In the genomic region with DNA sequence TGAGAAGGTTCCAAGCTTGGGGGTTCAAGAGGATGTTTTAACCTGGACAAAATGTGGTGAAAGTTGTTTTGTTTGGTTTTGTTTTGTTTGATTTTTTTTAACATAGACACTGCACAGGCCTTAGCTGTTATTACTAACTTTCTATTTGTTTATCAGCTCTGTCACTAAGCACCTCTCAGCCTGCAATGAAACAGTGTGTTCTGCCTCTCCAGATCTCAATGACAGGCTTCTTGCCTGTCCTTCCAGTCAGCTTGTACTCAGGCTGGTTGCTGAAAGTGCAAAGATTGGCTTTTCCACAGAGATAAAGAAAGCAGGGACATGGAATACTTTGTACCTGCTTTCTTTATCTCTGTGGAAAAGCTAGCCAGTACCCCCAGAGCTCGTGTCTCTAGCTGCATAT, we compare ENCODE assay signal across 22 mouse cellular contexts.
DNase-seq lines count a peak whose midpoint lies in the region; ATAC-seq and TF ChIP-seq lines count a peak whose summit lies in the region.
"Had no signal": no experiment of that assay in that cellular context is flagged by ENCODE, and none has a peak within 500 bp of the region (broad histone marks: within the 10 kb centered on the region; RNA-seq: fewer than 3 reads in every experiment).

No protein-coding gene starts in this region.

- H3K4me3 ChIP-seq in heart, embryonic 15.5 days: no peak overlapping the region
- no peak overlapping the region for H3K4me3 ChIP-seq in heart, adult 2 months
- no peak overlapping the region for H3K4me3 ChIP-seq in intestine, embryonic 16.5 days (ENCODE audit: low read length)
- H3K4me3 ChIP-seq in liver, embryonic 12.5 days: no peak overlapping the region
- no peak overlapping the region for H3K4me3 ChIP-seq in liver, postnatal 0 days (ENCODE audit: low read depth, low read length)
- no peak overlapping the region for H3K4me3 ChIP-seq in kidney, embryonic 16.5 days (ENCODE audit: low read length)
- H3K4me3 ChIP-seq: erythroblast, embryonic 14.5 days; hindbrain, embryonic 13.5 days; limb, embryonic 10.5 days; limb, embryonic 15.5 days; lung, embryonic 15.5 days; stomach, embryonic 15.5 days had no signal

- no peak for TF ChIP-seq CTCF in heart, adult 2 months (IDR thresholded peaks at IDR 0.05)
- TF ChIP-seq CTCF in liver, postnatal 0 days (IDR thresholded peaks at IDR 0.05; ENCODE audit: low read depth): no peak

- H3K27ac ChIP-seq in heart, embryonic 15.5 days: no peak overlapping the region
- H3K27ac ChIP-seq in heart, adult 2 months: no peak overlapping the region
- 0 out of 2 replicates have a peak overlapping the region, but pooled peaks have one; percentile 4 for H3K27ac ChIP-seq in intestine, embryonic 16.5 days (ENCODE audit: low read length)
- H3K27ac ChIP-seq in liver, embryonic 12.5 days: 0 out of 2 replicates have a peak overlapping the region, but pooled peaks have one; percentile 30
- peak overlapping the region; percentile 44 for H3K27ac ChIP-seq in liver, postnatal 0 days (ENCODE audit: low read depth)
- no peak overlapping the region for H3K27ac ChIP-seq in kidney, embryonic 16.5 days (ENCODE audit: low read length)
- H3K27ac ChIP-seq: hindbrain, embryonic 13.5 days; kidney, postnatal 0 days; limb, embryonic 10.5 days; limb, embryonic 15.5 days; lung, embryonic 15.5 days; stomach, embryonic 15.5 days had no signal

- ATAC-seq in heart, embryonic 15.5 days (replicated peaks; ENCODE audit: insufficient number of reproducible peaks, insufficient read depth, low FRiP score, low read depth): peak; percentile 50; the same call in 1 of the 2 replicates
- ATAC-seq in intestine, embryonic 16.5 days: peak; percentile 83
- ATAC-seq in liver, embryonic 12.5 days: peak; percentile 51; the same call in 1 of the 2 replicates
- ATAC-seq in liver, postnatal 0 days: peak; percentile 68
- no peak for ATAC-seq in kidney, embryonic 16.5 days (ENCODE audit: low FRiP score, low TSS enrichment)
- ATAC-seq: forebrain, embryonic 16.5 days; midbrain, embryonic 16.5 days had no signal

- H3K36me3 ChIP-seq in heart, embryonic 15.5 days: no peaks in the 10 kb centered on the region
- H3K36me3 ChIP-seq in heart, adult 2 months (ENCODE audit: control insufficient read depth, insufficient read depth, low read length): no peaks in the 10 kb centered on the region
- no peaks in the 10 kb centered on the region for H3K36me3 ChIP-seq in intestine, embryonic 16.5 days (ENCODE audit: control insufficient read depth, insufficient read depth, low read length)
- no peaks in the 10 kb centered on the region for H3K36me3 ChIP-seq in liver, embryonic 12.5 days
- no peaks in the 10 kb centered on the region for H3K36me3 ChIP-seq in liver, postnatal 0 days (replicated peaks; ENCODE audit: insufficient read depth, low read length)
- H3K36me3 ChIP-seq in kidney, embryonic 16.5 days (ENCODE audit: insufficient read depth, low read length): no peaks in the 10 kb centered on the region
- H3K36me3 ChIP-seq: hindbrain, embryonic 13.5 days; limb, embryonic 10.5 days; limb, embryonic 15.5 days; lung, embryonic 15.5 days; stomach, embryonic 15.5 days had no signal

- 0 out of 2 replicates have a peak overlapping the region, but pooled peaks have one; percentile 15 for H3K4me2 ChIP-seq in heart, embryonic 15.5 days
- no peak overlapping the region for H3K4me2 ChIP-seq in intestine, embryonic 16.5 days (ENCODE audit: low read depth, low read length)
- H3K4me2 ChIP-seq in liver, embryonic 12.5 days: no peak overlapping the region
- no peak overlapping the region for H3K4me2 ChIP-seq in liver, postnatal 0 days (ENCODE audit: low read depth, low read length)
- H3K4me2 ChIP-seq in kidney, embryonic 16.5 days (replicated peaks; ENCODE audit: low read depth, low read length): no peak overlapping the region
- H3K4me2 ChIP-seq: hindbrain, embryonic 13.5 days; limb, embryonic 15.5 days; lung, embryonic 15.5 days; midbrain, embryonic 11.5 days; stomach, embryonic 15.5 days had no signal

- H3K79me2 ChIP-seq in heart, adult 2 months (replicated peaks; ENCODE audit: control insufficient read depth, insufficient read depth, low read length): no peaks in the 10 kb centered on the region

- WGBS in heart, embryonic 15.5 days: 26% methylated on average over 1 of the region's 1 CpGs
- WGBS in heart, adult 2 months: 11% methylated on average over 1 of the region's 1 CpGs
- 19% methylated on average over 1 of the region's 1 CpGs for WGBS in intestine, embryonic 16.5 days
- 19% methylated on average over 1 of the region's 1 CpGs for WGBS in liver, embryonic 12.5 days (ENCODE audit: insufficient replicate concordance)
- WGBS in liver, postnatal 0 days (ENCODE audit: insufficient replicate concordance): 14% methylated on average over 1 of the region's 1 CpGs
- WGBS in kidney, embryonic 16.5 days: 60% methylated on average over 1 of the region's 1 CpGs

- H3K27me3 ChIP-seq in heart, embryonic 15.5 days: no peaks in the 10 kb centered on the region
- H3K27me3 ChIP-seq in heart, adult 2 months (ENCODE audit: control insufficient read depth, insufficient read depth, low read length): no peaks in the 10 kb centered on the region
- no peaks in the 10 kb centered on the region for H3K27me3 ChIP-seq in intestine, embryonic 16.5 days (replicated peaks; ENCODE audit: control insufficient read depth, insufficient read depth, low read length)
- no peaks in the 10 kb centered on the region for H3K27me3 ChIP-seq in liver, embryonic 12.5 days (replicated peaks)
- H3K27me3 ChIP-seq in liver, postnatal 0 days (ENCODE audit: insufficient read depth, low read length): no peaks in the 10 kb centered on the region
- H3K27me3 ChIP-seq in kidney, embryonic 16.5 days (ENCODE audit: insufficient read depth, low read length): no peaks in the 10 kb centered on the region
- H3K27me3 ChIP-seq: hindbrain, embryonic 13.5 days; limb, embryonic 15.5 days; lung, embryonic 15.5 days; stomach, embryonic 15.5 days had no signal

- no peak overlapping the region for H3K9ac ChIP-seq in heart, embryonic 15.5 days
- H3K9ac ChIP-seq in heart, adult 2 months (ENCODE audit: low read depth, low read length): no peak overlapping the region
- H3K9ac ChIP-seq in intestine, embryonic 16.5 days (ENCODE audit: low read depth, low read length): no peak overlapping the region
- H3K9ac ChIP-seq in liver, embryonic 12.5 days: no peak overlapping the region
- no peak overlapping the region for H3K9ac ChIP-seq in liver, postnatal 0 days (replicated peaks)
- no peak overlapping the region for H3K9ac ChIP-seq in kidney, embryonic 16.5 days (replicated peaks; ENCODE audit: low read length)
- H3K9ac ChIP-seq: hindbrain, embryonic 13.5 days; limb, embryonic 15.5 days; lung, embryonic 15.5 days; stomach, embryonic 15.5 days had no signal

- no peaks in the 10 kb centered on the region for H3K9me3 ChIP-seq in heart, embryonic 15.5 days (replicated peaks)
- no peaks in the 10 kb centered on the region for H3K9me3 ChIP-seq in intestine, embryonic 16.5 days (ENCODE audit: control insufficient read depth, low read length)
- no peaks in the 10 kb centered on the region for H3K9me3 ChIP-seq in liver, embryonic 12.5 days (replicated peaks)
- no peaks in the 10 kb centered on the region for H3K9me3 ChIP-seq in liver, postnatal 0 days (ENCODE audit: low read length)
- no peaks in the 10 kb centered on the region for H3K9me3 ChIP-seq in kidney, embryonic 16.5 days (ENCODE audit: low read length)
- H3K9me3 ChIP-seq: hindbrain, embryonic 13.5 days; limb, embryonic 10.5 days; limb, embryonic 15.5 days; lung, embryonic 15.5 days; stomach, embryonic 15.5 days had no signal

- H3K4me1 ChIP-seq in heart, embryonic 15.5 days (replicated peaks): peaks cover 6% of the 10 kb centered on the region
- no peaks in the 10 kb centered on the region for H3K4me1 ChIP-seq in heart, adult 2 months (ENCODE audit: control insufficient read depth, insufficient read depth, low read length)
- H3K4me1 ChIP-seq in intestine, embryonic 16.5 days (ENCODE audit: control insufficient read depth, insufficient read depth, low read length): no peaks in the 10 kb centered on the region
- no peaks in the 10 kb centered on the region for H3K4me1 ChIP-seq in liver, embryonic 12.5 days
- no peaks in the 10 kb centered on the region for H3K4me1 ChIP-seq in liver, postnatal 0 days (ENCODE audit: insufficient read depth)
- no peaks in the 10 kb centered on the region for H3K4me1 ChIP-seq in kidney, embryonic 16.5 days (ENCODE audit: insufficient read depth, low read length)
- H3K4me1 ChIP-seq: hindbrain, embryonic 13.5 days; limb, embryonic 10.5 days; limb, embryonic 15.5 days; lung, embryonic 15.5 days; stomach, embryonic 15.5 days had no signal

- no peak for TF ChIP-seq POLR2A in heart, adult 2 months (IDR thresholded peaks at IDR 0.05; ENCODE audit: insufficient read depth, low read depth, low read length)

- intact Hi-C loops in heart, adult 2 months (cut with DNase I): no loop called here

- TF ChIP-seq EP300 in heart, adult 2 months (IDR thresholded peaks at IDR 0.05; ENCODE audit: insufficient read depth, low read depth, low read length): no peak
- TF ChIP-seq EP300 in liver, postnatal 0 days (IDR thresholded peaks at IDR 0.05; ENCODE audit: low read depth): no peak

- no peak for DNase-seq in heart, adult 2 months
- DNase-seq in liver, postnatal 0 days: no peak
- DNase-seq: B cell, adult 2 months; cerebellum, adult 2 months; cerebellum, postnatal 14 days; gastrocnemius, postnatal 10 days; kidney, adult 2 months; right cerebral cortex, postnatal 25 days had no signal

Comparison
In these comparisons a context has a peak if more than half of its experiments do, and no peak if none do; other contexts are left out.
1. H3K27ac ChIP-seq: peak in intestine, embryonic 16.5 days (single experiment), liver, embryonic 12.5 days (single experiment) and liver, postnatal 0 days (single experiment); none in heart, embryonic 15.5 days (single experiment), heart, adult 2 months (single experiment) and kidney, embryonic 16.5 days (single experiment).